Mouse (Mus musculus) left cerebral cortex, postnatal 10 days (tissue): ENCODE data around the gene Perp. TPM values are rescaled to one million over a fixed set of nuclear protein-coding genes. Genes with fewer than 3 reads are reported as not detected.

Experiments
- DNase-seq, 2 experiments: peaks; one replicate each; pipeline ENCODE4 v3.0.0; 2021 to 2022; ENCODE audit warnings: low spot score in 2 of 2, mixed read lengths in 1 of 2; ENCODE audit errors: extremely low spot score in 1 of 2
- intact Hi-C: fragments of 180-260 bp; cut with DNase I; formaldehyde crosslinking; loops from one replicate; pipeline ENCODE4 v1.15.1; 2025
- total RNA-seq, 2 experiments: library from RNA; stranded (reverse); gene quantifications; 2 replicates each; pipeline ENCODE4 v1.2.3; 2021

Perp gene
- total RNA-seq, 2 experiments from 2014 or later: 4.7 to 5.1 TPM

- intact Hi-C loops: no loop called here
- no peak for DNase-seq
Measured at GRCm38 (mm10) chr10:18860119-18860824, 15.5 kb downstream of the Perp start.

GRCm38 (mm10) chr10:18860831-18861230 lies 16.0 kb downstream of the Perp start:
- no peak for DNase-seq
- intact Hi-C loops: no loop called here

- intact Hi-C loops: no loop called here
- DNase-seq: no peak
Measured at GRCm38 (mm10) chr10:18861418-18861817, 16.6 kb downstream of the Perp start.

- intact Hi-C loops: no loop called here
- no peak for DNase-seq
Measured at GRCm38 (mm10) chr10:18863332-18863731, 18.5 kb downstream of the Perp start.

- intact Hi-C loops: no loop called here
- DNase-seq: no peak
Measured at GRCm38 (mm10) chr10:18864753-18865152, 19.9 kb downstream of the Perp start.

- intact Hi-C loops: no loop called here
- peak in 1 of 2 experiments; percentile 24 for DNase-seq
Measured at GRCm38 (mm10) chr10:18870990-18871389, 26.2 kb downstream of the Perp start.

GRCm38 (mm10) chr10:18876211-18876610 lies 31.4 kb downstream of the Perp start:
- intact Hi-C loops: no loop called here
- no peak for DNase-seq

GRCm38 (mm10) chr10:18878111-18878510 lies 33.3 kb downstream of the Perp start:
- intact Hi-C loops: no loop called here
- no peak for DNase-seq

GRCm38 (mm10) chr10:18879160-18879559 lies 34.3 kb downstream of the Perp start:
- DNase-seq: no peak
- intact Hi-C loops: no loop called here

- intact Hi-C loops: no loop called here
- DNase-seq: no peak
Measured at GRCm38 (mm10) chr10:18879690-18880089, 34.9 kb downstream of the Perp start.

GRCm38 (mm10) chr10:18882190-18882589 lies 37.4 kb downstream of the Perp start:
- DNase-seq: no peak
- intact Hi-C loops: no loop called here

- peak; percentile 32 to 81 for DNase-seq
- intact Hi-C loops: no loop called here
Measured at GRCm38 (mm10) chr10:18886918-18887625, 42.3 kb downstream of the Perp start.

GRCm38 (mm10) chr10:18888751-18889150 lies 43.9 kb downstream of the Perp start:
- intact Hi-C loops: no loop called here
- DNase-seq: no peak

GRCm38 (mm10) chr10:18889255-18889654 lies 44.4 kb downstream of the Perp start:
- intact Hi-C loops: no loop called here

GRCm38 (mm10) chr10:18891110-18891509 lies 46.3 kb downstream of the Perp start:
- intact Hi-C loops: no loop called here
- DNase-seq: no peak

More at GRCm38 (mm10) chr10:18889255-18889654, 44.4 kb downstream of the Perp start:
- DNase-seq: no peak

- intact Hi-C loops: no loop called here
- no peak for DNase-seq
Measured at GRCm38 (mm10) chr10:18892102-18892501, 47.3 kb downstream of the Perp start.

GRCm38 (mm10) chr10:18894259-18895166 lies 49.7 kb downstream of the Perp start:
- no peak for DNase-seq
- intact Hi-C loops: no loop called here

- peak in 1 of 2 experiments; percentile 48 for DNase-seq
- intact Hi-C loops: loop anchor here (2.0 to 10.0 kb wide), 2 partner anchors 67 to 339 kb away; no protein-coding TSS in a partner anchor
Measured at GRCm38 (mm10) chr10:18904108-18904507, 59.3 kb downstream of the Perp start.
